Mouse (Mus musculus): ENCODE measurements around the gene Hsd17b2.

Gene Hsd17b2

GRCm38 (mm10) chr8:117701859-117702258 is at the start of gene Hsd17b2:
Gene Hsd17b2, plus strand, starts transcription at chr8:117701904.
- DNase-seq (ENCODE audit: low read depth, low spot score) = no peak

GRCm38 (mm10) chr8:117652318-117652717 is 49.4 kb upstream of the Hsd17b2 start:
- no peak for DNase-seq (ENCODE audit: low read depth, low spot score)

- DNase-seq (ENCODE audit: low read depth, low spot score) = no peak
Observed at GRCm38 (mm10) chr8:117658990-117659389, 42.7 kb upstream of the Hsd17b2 start.

DNA sequence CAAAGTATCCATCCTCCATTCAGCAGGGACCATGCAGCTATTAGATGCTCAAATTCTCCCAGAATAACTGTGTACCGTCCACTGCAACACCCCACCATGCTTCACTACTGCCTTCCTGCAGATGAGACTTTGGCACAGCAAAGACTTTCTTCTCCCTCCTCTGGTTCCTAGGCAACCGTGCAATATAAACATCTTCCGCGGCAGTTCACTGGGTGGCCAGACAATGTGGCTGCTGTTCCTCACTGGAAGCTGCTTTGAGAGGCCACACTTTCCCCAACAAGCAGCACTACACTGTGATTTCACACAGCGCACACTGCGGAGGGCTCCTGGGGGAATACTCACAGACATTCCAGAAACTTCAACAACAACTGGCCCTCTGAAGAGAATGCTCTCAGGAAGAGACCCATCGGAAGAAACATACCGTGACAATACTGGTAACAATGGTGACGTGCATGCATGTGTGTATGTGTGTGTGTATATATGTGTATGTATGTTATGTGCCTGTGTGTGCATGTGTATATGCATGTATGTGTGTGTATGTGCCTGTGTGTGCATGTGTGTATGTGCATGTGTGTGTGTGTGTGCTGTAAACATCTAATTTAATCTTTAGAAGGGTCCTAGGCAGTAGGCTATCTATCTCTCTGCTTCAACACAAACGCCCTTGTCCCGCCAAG is 41.2 kb upstream of the Hsd17b2 start:
- DNase-seq (ENCODE audit: low read depth, low spot score) = no peak

- DNase-seq (ENCODE audit: low read depth, low spot score) = no peak
Observed at GRCm38 (mm10) chr8:117667349-117668124, 34.2 kb upstream of the Hsd17b2 start.

DNA sequence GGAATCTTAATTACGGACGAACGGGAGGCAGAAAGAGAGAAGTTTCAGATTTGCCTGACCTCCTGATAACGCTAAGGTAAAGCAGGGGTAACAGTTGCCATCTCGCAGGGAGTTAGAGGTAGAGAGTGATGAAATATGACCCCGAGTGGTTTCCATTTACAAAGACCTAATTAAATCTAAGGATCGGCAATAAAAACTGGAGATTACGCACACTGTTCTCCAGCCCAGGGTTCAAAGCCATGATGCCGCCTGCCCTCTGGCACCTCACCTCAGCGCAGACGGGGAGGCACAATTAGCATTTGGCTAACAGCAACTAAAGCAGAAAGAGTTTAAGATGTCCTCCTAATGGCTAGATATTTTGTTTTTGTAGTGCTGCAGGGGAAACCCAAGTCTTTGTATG is 31.2 kb upstream of the Hsd17b2 start:
- no peak for DNase-seq (ENCODE audit: low read depth, low spot score)

DNA sequence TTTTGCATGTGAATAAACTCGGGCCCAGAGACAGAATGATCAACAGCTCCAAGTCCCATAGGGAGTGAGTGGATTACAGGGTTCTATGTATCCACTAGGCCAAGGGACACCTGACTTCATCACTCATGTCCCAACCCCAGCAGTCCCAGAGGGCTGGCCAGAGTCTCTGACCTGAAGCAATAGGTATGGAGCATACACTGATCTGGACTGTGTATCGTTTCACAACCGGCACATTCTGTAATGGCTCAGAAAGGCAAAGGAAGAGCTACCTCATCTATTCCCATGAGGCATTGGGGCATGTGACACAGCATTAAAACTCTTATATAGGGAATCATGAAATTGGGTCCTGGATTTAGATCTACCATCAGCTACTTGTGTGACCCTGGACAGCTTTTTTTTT is 29.1 kb upstream of the Hsd17b2 start:
- no peak for DNase-seq (ENCODE audit: low read depth, low spot score)

- DNase-seq (ENCODE audit: low read depth, low spot score) = no peak
Observed at GRCm38 (mm10) chr8:117673430-117673830, 28.3 kb upstream of the Hsd17b2 start, which contains the start of gene Sdr42e1. Gene Sdr42e1, minus strand, starts transcription at chr8:117673689.

- no peak for DNase-seq (ENCODE audit: low read depth, low spot score)
Observed at GRCm38 (mm10) chr8:117675171-117675570, 26.5 kb upstream of the Hsd17b2 start.

- DNase-seq (ENCODE audit: low read depth, low spot score) = no peak
Observed at GRCm38 (mm10) chr8:117676460-117676859, 25.2 kb upstream of the Hsd17b2 start.

DNA sequence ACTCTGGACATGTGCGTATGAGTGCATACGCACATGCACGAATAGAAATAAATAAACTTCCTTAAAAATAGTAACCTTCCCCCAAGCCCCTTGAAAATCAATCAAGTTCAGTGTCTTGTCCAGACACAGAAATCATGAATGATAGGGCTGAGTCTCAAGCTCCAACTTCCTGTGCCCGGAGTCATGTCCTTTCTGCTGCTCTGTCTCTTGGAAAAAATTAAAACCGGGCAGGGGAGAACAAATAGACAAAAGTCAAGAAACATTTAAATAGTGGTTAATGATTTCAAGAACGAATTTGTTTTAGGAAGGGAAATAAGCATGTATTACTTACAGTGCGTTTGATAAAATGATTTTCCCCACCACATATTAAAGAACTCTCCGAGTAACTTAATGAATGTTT is 24.7 kb upstream of the Hsd17b2 start:
- DNase-seq (ENCODE audit: low read depth, low spot score) = no peak

- no peak for DNase-seq (ENCODE audit: low read depth, low spot score)
Observed at GRCm38 (mm10) chr8:117678650-117679049, 23.1 kb upstream of the Hsd17b2 start.

- no peak for DNase-seq (ENCODE audit: low read depth, low spot score)
Observed at GRCm38 (mm10) chr8:117683925-117684472, 17.7 kb upstream of the Hsd17b2 start.

- DNase-seq (ENCODE audit: low read depth, low spot score) = no peak
Observed at GRCm38 (mm10) chr8:117684504-117684903, 17.2 kb upstream of the Hsd17b2 start.

DNA sequence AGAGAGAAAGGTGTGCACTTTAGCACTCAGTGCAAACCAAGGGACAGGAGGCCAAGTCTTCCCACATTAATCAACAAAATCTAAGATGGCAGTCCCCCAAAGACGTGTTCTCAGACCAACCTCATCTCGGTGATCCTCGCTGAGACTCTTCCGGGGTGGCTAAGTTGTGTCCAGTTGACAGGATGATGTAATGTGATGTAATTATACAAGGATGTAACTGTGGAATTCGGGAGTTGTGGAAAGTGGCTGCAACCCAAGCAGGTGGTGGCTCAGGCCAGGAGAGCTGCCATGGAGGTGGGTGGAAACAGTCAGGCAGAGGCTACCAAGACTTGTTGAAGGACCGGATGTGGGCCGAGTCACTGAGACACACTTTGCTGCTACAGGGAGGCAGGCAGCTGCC is 13.8 kb upstream of the Hsd17b2 start:
- no peak for DNase-seq (ENCODE audit: low read depth, low spot score)

GRCm38 (mm10) chr8:117692131-117692530 is 9.6 kb upstream of the Hsd17b2 start:
- DNase-seq (ENCODE audit: low read depth, low spot score) = no peak

DNA sequence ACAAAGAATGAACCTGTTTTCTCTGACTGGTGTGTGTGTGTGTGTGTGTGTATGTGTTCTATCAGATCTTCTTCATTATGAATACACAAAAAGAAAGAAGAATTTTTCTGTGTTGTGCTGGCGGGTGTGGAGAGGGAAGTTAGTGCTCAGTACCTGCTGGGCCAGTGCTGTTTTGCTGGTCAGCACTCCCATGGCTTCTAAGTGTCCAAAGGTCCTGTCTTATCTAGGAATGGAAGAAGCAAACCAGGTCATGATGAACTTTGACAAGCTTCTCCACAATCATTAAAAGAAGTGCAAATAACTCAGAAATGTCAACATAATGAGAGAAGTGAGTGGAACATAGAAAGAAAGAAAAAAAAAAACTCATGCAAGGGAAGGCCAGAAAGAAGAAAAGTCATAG is 6.1 kb upstream of the Hsd17b2 start:
- no peak for DNase-seq (ENCODE audit: low read depth, low spot score)

DNA sequence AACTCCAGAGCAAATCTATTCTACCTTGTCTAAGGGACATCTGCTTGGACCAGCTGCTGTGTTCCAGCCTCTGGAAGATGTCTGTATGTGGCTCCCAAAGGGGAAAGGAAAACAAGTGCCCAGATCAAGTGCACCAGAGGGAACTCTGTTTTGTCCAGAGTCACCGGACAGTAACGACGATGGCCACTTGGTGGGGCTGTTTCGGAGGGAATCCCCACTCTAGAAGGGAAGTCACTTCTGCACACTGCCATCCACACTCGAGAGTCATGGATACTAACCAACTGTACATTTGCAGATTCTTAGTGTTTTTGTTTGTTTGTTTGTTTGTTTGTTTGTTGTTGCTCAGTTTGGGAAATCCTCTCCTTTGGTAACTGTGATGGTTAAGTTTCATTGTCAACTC is 4.5 kb upstream of the Hsd17b2 start:
- no peak for DNase-seq (ENCODE audit: low read depth, low spot score)

DNA sequence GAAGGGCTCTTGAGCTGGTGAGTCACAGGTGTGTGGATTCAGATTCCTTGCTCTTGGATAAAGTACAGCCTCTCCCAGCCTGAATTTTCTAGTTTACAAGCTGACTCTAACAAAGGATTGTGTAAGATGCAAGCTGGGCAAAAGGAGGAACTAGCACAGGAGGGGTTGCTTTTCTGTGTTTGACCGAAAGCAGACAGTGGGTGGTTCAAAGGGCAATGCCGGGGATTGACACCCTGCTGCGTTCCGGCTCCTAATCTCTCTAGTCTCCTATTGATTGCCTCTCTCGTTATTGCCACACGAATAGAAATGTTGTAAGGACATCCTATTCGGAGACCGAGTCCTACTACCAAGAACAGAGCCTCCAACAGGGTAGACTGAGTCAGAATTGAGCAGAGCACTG is 1.0 kb upstream of the Hsd17b2 start:
- DNase-seq (ENCODE audit: low read depth, low spot score) = no peak

DNA sequence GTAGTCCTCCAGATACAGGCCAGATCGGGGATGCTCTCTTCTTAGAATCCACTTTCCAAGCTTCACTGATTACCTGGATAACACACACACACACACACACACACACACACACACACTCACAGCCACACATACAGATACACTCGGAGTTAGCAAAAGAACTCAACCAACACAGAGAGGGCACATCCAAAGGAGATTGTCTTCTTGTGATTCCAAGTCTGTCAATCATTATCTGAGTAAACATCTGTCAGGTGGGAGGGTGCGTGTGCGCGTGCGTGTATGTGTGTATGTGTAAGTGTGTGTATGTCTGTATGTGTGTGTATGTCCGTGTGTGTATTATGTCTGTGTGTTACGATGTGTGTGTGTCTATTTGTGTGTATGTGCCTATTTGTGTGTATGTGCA is 458 bp upstream of the Hsd17b2 start:
- DNase-seq (ENCODE audit: low read depth, low spot score) = no peak

DNA sequence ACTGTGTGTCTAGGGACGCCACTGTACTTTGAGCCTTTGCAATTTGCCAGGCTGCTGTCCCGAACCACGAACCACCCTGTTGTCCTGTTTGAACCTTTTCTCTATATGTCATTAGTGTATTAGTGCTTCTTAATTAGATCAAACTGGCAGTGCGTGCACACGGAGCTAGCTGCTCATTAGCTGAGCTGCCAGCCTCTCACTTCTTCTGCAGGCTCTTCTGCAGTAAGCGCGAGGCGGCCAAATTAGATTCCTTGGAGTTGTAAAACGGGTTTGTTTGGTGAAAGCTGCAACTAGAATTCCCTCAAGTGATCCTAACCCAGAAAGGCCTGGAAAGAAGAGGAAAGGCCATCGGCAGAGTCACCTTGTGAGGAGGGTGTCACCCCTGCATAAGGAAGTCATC is 997 bp downstream of the Hsd17b2 start:
- no peak for DNase-seq (ENCODE audit: low read depth, low spot score)

GRCm38 (mm10) chr8:117706141-117706540 is 4.4 kb downstream of the Hsd17b2 start:
- DNase-seq (ENCODE audit: low read depth, low spot score) = no peak

DNA sequence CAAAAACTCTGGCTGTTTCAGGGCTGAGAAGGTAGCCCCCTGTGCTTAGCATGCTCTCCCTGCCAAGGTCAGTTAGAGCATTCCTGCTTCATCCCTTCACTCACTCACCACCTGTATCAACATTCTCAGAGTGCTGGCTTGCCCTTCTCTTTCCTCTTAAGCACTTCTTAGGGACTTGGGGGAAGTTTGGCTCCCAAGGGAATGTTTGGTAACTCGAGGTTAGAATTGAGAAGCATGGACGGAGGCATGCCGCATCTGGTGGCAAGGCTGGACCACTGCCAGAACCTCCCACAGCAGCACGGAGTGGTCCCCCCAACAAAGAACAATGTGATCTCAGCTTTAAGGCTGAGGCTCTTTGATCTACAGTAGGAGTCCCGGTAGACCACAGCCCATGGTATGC is 10.5 kb downstream of the Hsd17b2 start:
- DNase-seq (ENCODE audit: low read depth, low spot score) = no peak
